Comparison of ENCODE assay signal across 15 mouse cellular contexts in genomic region chr6:83151721-83152120, GRCm38 (mm10). TPM values are rescaled to one million over a fixed set of nuclear protein-coding genes. Genes with fewer than 3 reads are reported as not detected.
DNase-seq lines count a peak whose midpoint lies in the region; ATAC-seq and TF ChIP-seq lines count a peak whose summit lies in the region.
"Had no signal": no experiment of that assay in that cellular context is flagged by ENCODE, and none has a peak within 500 bp of the region (broad histone marks: within the 10 kb centered on the region; RNA-seq: fewer than 3 reads in every experiment).

No protein-coding gene starts in this region.

- peaks cover 46% of the 10 kb centered on the region for H3K36me3 ChIP-seq in forebrain, embryonic 12.5 days (replicated peaks)
- H3K36me3 ChIP-seq in forebrain, postnatal 0 days (ENCODE audit: insufficient read depth): 0 out of 2 replicates have a peak, but pooled peaks cover 12% of the 10 kb centered on the region
- peaks cover 51% of the 10 kb centered on the region for H3K36me3 ChIP-seq in hindbrain, embryonic 12.5 days
- peaks cover 9% of the 10 kb centered on the region for H3K36me3 ChIP-seq in hindbrain, embryonic 16.5 days (ENCODE audit: control insufficient read depth, insufficient read depth, low read length)
- H3K36me3 ChIP-seq in midbrain, embryonic 12.5 days: peaks cover 53% of the 10 kb centered on the region
- no peaks in the 10 kb centered on the region; the same call in 1 of the 2 replicates for H3K36me3 ChIP-seq in forebrain, embryonic 11.5 days (ENCODE audit: control insufficient read depth, insufficient read depth, low read length)

- TF ChIP-seq CTCF in forebrain, postnatal 0 days (IDR thresholded peaks at IDR 0.05; ENCODE audit: low read depth): no peak

- no peak for DNase-seq in forebrain, postnatal 0 days
- DNase-seq in ZHBTc4 (ENCODE audit: low read depth, low spot score): peak; percentile 60
- DNase-seq in gastrocnemius, postnatal 25 days: no peak
- DNase-seq in forebrain, embryonic 11.5 days (ENCODE audit: low spot score): no peak
- DNase-seq: adrenal gland, adult 8-10 months; cerebellum, postnatal 36 days; heart, postnatal 36 days; layer of hippocampus, postnatal 36 days; liver, embryonic 13.5 days had no signal

- H3K4me3 ChIP-seq in forebrain, embryonic 12.5 days (replicated peaks): no peak overlapping the region
- no peak overlapping the region for H3K4me3 ChIP-seq in forebrain, postnatal 0 days (ENCODE audit: low read depth, low read length)
- no peak overlapping the region for H3K4me3 ChIP-seq in hindbrain, embryonic 12.5 days
- no peak overlapping the region for H3K4me3 ChIP-seq in hindbrain, embryonic 16.5 days (ENCODE audit: low read length)
- no peak overlapping the region for H3K4me3 ChIP-seq in midbrain, embryonic 12.5 days
- H3K4me3 ChIP-seq in forebrain, embryonic 11.5 days (ENCODE audit: low read depth, low read length): no peak overlapping the region
- H3K4me3 ChIP-seq: liver, embryonic 13.5 days had no signal

- H3K4me2 ChIP-seq in forebrain, embryonic 12.5 days: no peak overlapping the region
- no peak overlapping the region for H3K4me2 ChIP-seq in forebrain, postnatal 0 days (ENCODE audit: low read depth)
- no peak overlapping the region for H3K4me2 ChIP-seq in hindbrain, embryonic 12.5 days (replicated peaks)
- no peak overlapping the region for H3K4me2 ChIP-seq in hindbrain, embryonic 16.5 days (ENCODE audit: low read length)
- no peak overlapping the region for H3K4me2 ChIP-seq in midbrain, embryonic 12.5 days (replicated peaks)
- no peak overlapping the region for H3K4me2 ChIP-seq in forebrain, embryonic 11.5 days (ENCODE audit: low read depth, low read length, severe bottlenecking)
- H3K4me2 ChIP-seq: liver, embryonic 13.5 days had no signal

- H3K27me3 ChIP-seq in forebrain, embryonic 12.5 days: no peaks in the 10 kb centered on the region
- H3K27me3 ChIP-seq in forebrain, postnatal 0 days (ENCODE audit: insufficient read depth, low read length): no peaks in the 10 kb centered on the region
- H3K27me3 ChIP-seq in hindbrain, embryonic 12.5 days: no peaks in the 10 kb centered on the region
- no peaks in the 10 kb centered on the region for H3K27me3 ChIP-seq in hindbrain, embryonic 16.5 days (replicated peaks; ENCODE audit: control insufficient read depth, insufficient read depth, low read length)
- H3K27me3 ChIP-seq in midbrain, embryonic 12.5 days: no peaks in the 10 kb centered on the region
- no peaks in the 10 kb centered on the region for H3K27me3 ChIP-seq in forebrain, embryonic 11.5 days (ENCODE audit: control insufficient read depth, insufficient read depth, low read length)
- H3K27me3 ChIP-seq: CH12.LX had no signal

- no peak for ATAC-seq in forebrain, embryonic 12.5 days (ENCODE audit: low FRiP score)
- no peak for ATAC-seq in forebrain, postnatal 0 days
- no peak for ATAC-seq in hindbrain, embryonic 12.5 days (ENCODE audit: low FRiP score)
- ATAC-seq in hindbrain, embryonic 16.5 days: no peak
- ATAC-seq in midbrain, embryonic 12.5 days (ENCODE audit: low FRiP score, low read depth): no peak
- no peak for ATAC-seq in forebrain, embryonic 11.5 days (replicated peaks; ENCODE audit: low FRiP score)

- H3K4me1 ChIP-seq in forebrain, embryonic 12.5 days: peaks cover 30% of the 10 kb centered on the region
- H3K4me1 ChIP-seq in forebrain, postnatal 0 days (ENCODE audit: insufficient read depth): 0 out of 2 replicates have a peak, but pooled peaks cover 8% of the 10 kb centered on the region
- H3K4me1 ChIP-seq in hindbrain, embryonic 12.5 days: peaks cover 29% of the 10 kb centered on the region
- peaks cover 9% of the 10 kb centered on the region for H3K4me1 ChIP-seq in hindbrain, embryonic 16.5 days (ENCODE audit: control insufficient read depth, insufficient read depth, low read depth, low read length)
- peaks cover 34% of the 10 kb centered on the region for H3K4me1 ChIP-seq in midbrain, embryonic 12.5 days
- H3K4me1 ChIP-seq in forebrain, embryonic 11.5 days (replicated peaks; ENCODE audit: control insufficient read depth, insufficient read depth, low read length): peaks cover 6% of the 10 kb centered on the region; the same call in 1 of the 2 replicates

- 0 out of 2 replicates have a peak overlapping the region, but pooled peaks have one; percentile 0 for H3K27ac ChIP-seq in forebrain, embryonic 12.5 days
- no peak overlapping the region for H3K27ac ChIP-seq in forebrain, postnatal 0 days (ENCODE audit: low read depth, low read length)
- peak overlapping the region; percentile 44; the same call in 1 of the 2 replicates for H3K27ac ChIP-seq in hindbrain, embryonic 12.5 days
- H3K27ac ChIP-seq in hindbrain, embryonic 16.5 days (ENCODE audit: low read depth, low read length): no peak overlapping the region
- no peak overlapping the region for H3K27ac ChIP-seq in midbrain, embryonic 12.5 days (replicated peaks)
- no peak overlapping the region for H3K27ac ChIP-seq in forebrain, embryonic 11.5 days (ENCODE audit: low read depth, low read length)
- H3K27ac ChIP-seq: liver, embryonic 13.5 days had no signal

- H3K9me3 ChIP-seq in forebrain, embryonic 12.5 days: no peaks in the 10 kb centered on the region
- no peaks in the 10 kb centered on the region for H3K9me3 ChIP-seq in forebrain, postnatal 0 days (ENCODE audit: low read length)
- H3K9me3 ChIP-seq in hindbrain, embryonic 12.5 days (replicated peaks): no peaks in the 10 kb centered on the region
- H3K9me3 ChIP-seq in hindbrain, embryonic 16.5 days (ENCODE audit: control insufficient read depth, low read length): no peaks in the 10 kb centered on the region
- H3K9me3 ChIP-seq in midbrain, embryonic 12.5 days: no peaks in the 10 kb centered on the region
- H3K9me3 ChIP-seq in forebrain, embryonic 11.5 days (ENCODE audit: control insufficient read depth, low read length): no peaks in the 10 kb centered on the region
- H3K9me3 ChIP-seq: liver, embryonic 13.5 days had no signal

- 27% methylated on average over 8 of the region's 8 CpGs for WGBS in forebrain, embryonic 12.5 days
- 31% methylated on average over 8 of the region's 8 CpGs for WGBS in forebrain, postnatal 0 days
- 20% methylated on average over 8 of the region's 8 CpGs for WGBS in hindbrain, embryonic 12.5 days
- WGBS in hindbrain, embryonic 16.5 days: 26% methylated on average over 8 of the region's 8 CpGs
- 24% methylated on average over 8 of the region's 8 CpGs for WGBS in midbrain, embryonic 12.5 days
- WGBS in forebrain, embryonic 11.5 days: 32% methylated on average over 8 of the region's 8 CpGs

- peak overlapping the region; percentile 38; the same call in 1 of the 2 replicates for H3K9ac ChIP-seq in forebrain, embryonic 12.5 days
- H3K9ac ChIP-seq in forebrain, postnatal 0 days: no peak overlapping the region
- H3K9ac ChIP-seq in hindbrain, embryonic 12.5 days: peak overlapping the region; percentile 29
- no peak overlapping the region; the same call in 1 of the 2 replicates for H3K9ac ChIP-seq in hindbrain, embryonic 16.5 days (ENCODE audit: low read depth, low read length)
- H3K9ac ChIP-seq in midbrain, embryonic 12.5 days (replicated peaks): 0 out of 2 replicates have a peak overlapping the region, but pooled peaks have one; percentile 11
- H3K9ac ChIP-seq in forebrain, embryonic 11.5 days (ENCODE audit: low read length): no peak overlapping the region
- H3K9ac ChIP-seq: liver, embryonic 13.5 days had no signal

RNA-seq across cellular contexts. Expression of gene Wdr54, which starts 4.5 kb away (rescaled TPM):
- polyA plus RNA-seq in forebrain, embryonic 12.5 days (2016; fragmentation: Nextera tagmentation; extraction: Ambion mirVana): 12.5 and 15.4 TPM in 2 replicates
- 11.1 and 13.4 TPM in 2 replicates for total RNA-seq in forebrain, postnatal 0 days (2014; rRNA removed)
- 19.7 and 24.1 TPM in 2 replicates for polyA plus RNA-seq in forebrain, postnatal 0 days (2015; fragmentation: Nextera tagmentation; extraction: Ambion mirVana)
- 11.2 and 11.5 TPM in 2 replicates for polyA plus RNA-seq in hindbrain, embryonic 12.5 days (2016; fragmentation: Nextera tagmentation; extraction: Ambion mirVana)
- polyA plus RNA-seq in hindbrain, embryonic 16.5 days (2015; fragmentation: Nextera tagmentation; extraction: Ambion mirVana): 19.3 and 21.1 TPM in 2 replicates
- 11.2 and 13.3 TPM in 2 replicates for polyA plus RNA-seq in midbrain, embryonic 12.5 days (2016; fragmentation: Nextera tagmentation; extraction: Ambion mirVana)
- total RNA-seq in gastrocnemius, postnatal 25 days (2021): 1 to 10 TPM; 1.2 to 1.4 TPM
- 12.6 and 15.6 TPM in 2 replicates for polyA plus RNA-seq in forebrain, embryonic 11.5 days (2014; fragmentation: Nextera tagmentation; extraction: Ambion mirVana)

RNA-seq across cellular contexts. Expression of gene 1700003E16Rik, which starts 4.5 kb away (rescaled TPM):
- 1.8 and 2.7 TPM in 2 replicates for polyA plus RNA-seq in forebrain, embryonic 12.5 days (2016; fragmentation: Nextera tagmentation; extraction: Ambion mirVana)
- total RNA-seq in forebrain, postnatal 0 days (2014; rRNA removed): 17.0 and 17.5 TPM in 2 replicates
- polyA plus RNA-seq in forebrain, postnatal 0 days (2015; fragmentation: Nextera tagmentation; extraction: Ambion mirVana): 13.9 and 18.3 TPM in 2 replicates
- polyA plus RNA-seq in hindbrain, embryonic 12.5 days (2016; fragmentation: Nextera tagmentation; extraction: Ambion mirVana): 4.4 and 5.2 TPM in 2 replicates
- 11.0 and 12.9 TPM in 2 replicates for polyA plus RNA-seq in hindbrain, embryonic 16.5 days (2015; fragmentation: Nextera tagmentation; extraction: Ambion mirVana)
- 2.6 and 2.7 TPM in 2 replicates for polyA plus RNA-seq in midbrain, embryonic 12.5 days (2016; fragmentation: Nextera tagmentation; extraction: Ambion mirVana)
- not detected for total RNA-seq in gastrocnemius, postnatal 25 days (2021)
- 1.2 and 1.9 TPM in 2 replicates for polyA plus RNA-seq in forebrain, embryonic 11.5 days (2014; fragmentation: Nextera tagmentation; extraction: Ambion mirVana)
- total RNA-seq: megakaryocyte progenitor cell, adult 5-6 weeks had no signal

RNA-seq across cellular contexts. Expression of gene Dctn1, which starts 14.0 kb away (rescaled TPM):
- polyA plus RNA-seq in forebrain, embryonic 12.5 days (2016; fragmentation: Nextera tagmentation; extraction: Ambion mirVana): 128 and 137 TPM in 2 replicates
- 97.3 and 126 TPM in 2 replicates for total RNA-seq in forebrain, postnatal 0 days (2014; rRNA removed)
- polyA plus RNA-seq in forebrain, postnatal 0 days (2015; fragmentation: Nextera tagmentation; extraction: Ambion mirVana): 132 and 152 TPM in 2 replicates
- polyA plus RNA-seq in hindbrain, embryonic 12.5 days (2016; fragmentation: Nextera tagmentation; extraction: Ambion mirVana): 158 and 168 TPM in 2 replicates
- 155 and 167 TPM in 2 replicates for polyA plus RNA-seq in hindbrain, embryonic 16.5 days (2015; fragmentation: Nextera tagmentation; extraction: Ambion mirVana)
- polyA plus RNA-seq in midbrain, embryonic 12.5 days (2016; fragmentation: Nextera tagmentation; extraction: Ambion mirVana): 148 and 156 TPM in 2 replicates
- 100 to 1,000 TPM; 118 to 126 TPM for total RNA-seq in gastrocnemius, postnatal 25 days (2021)
- 99.6 and 104 TPM in 2 replicates for polyA plus RNA-seq in forebrain, embryonic 11.5 days (2014; fragmentation: Nextera tagmentation; extraction: Ambion mirVana)

RNA-seq across cellular contexts. Expression of gene Rtkn, which starts 16.5 kb away (rescaled TPM):
- polyA plus RNA-seq in forebrain, embryonic 12.5 days (2016; fragmentation: Nextera tagmentation; extraction: Ambion mirVana): 19.9 and 20.1 TPM in 2 replicates
- total RNA-seq in forebrain, postnatal 0 days (2014; rRNA removed): 17.1 and 19.4 TPM in 2 replicates
- polyA plus RNA-seq in forebrain, postnatal 0 days (2015; fragmentation: Nextera tagmentation; extraction: Ambion mirVana): 7.9 and 8.1 TPM in 2 replicates
- 40.7 and 42.6 TPM in 2 replicates for polyA plus RNA-seq in hindbrain, embryonic 12.5 days (2016; fragmentation: Nextera tagmentation; extraction: Ambion mirVana)
- polyA plus RNA-seq in hindbrain, embryonic 16.5 days (2015; fragmentation: Nextera tagmentation; extraction: Ambion mirVana): 18.9 and 20.3 TPM in 2 replicates
- polyA plus RNA-seq in midbrain, embryonic 12.5 days (2016; fragmentation: Nextera tagmentation; extraction: Ambion mirVana): 31.9 and 39.5 TPM in 2 replicates
- 10 to 100 TPM in 1 of 2 experiments, 1 to 10 TPM in 1; 7.9 to 14.4 TPM for total RNA-seq in gastrocnemius, postnatal 25 days (2021)
- polyA plus RNA-seq in forebrain, embryonic 11.5 days (2014; fragmentation: Nextera tagmentation; extraction: Ambion mirVana): 17.8 and 23.0 TPM in 2 replicates

RNA-seq across cellular contexts. Expression of gene Ino80b, which starts 26.5 kb away (rescaled TPM):
- 19.0 and 20.6 TPM in 2 replicates for polyA plus RNA-seq in forebrain, embryonic 12.5 days (2016; fragmentation: Nextera tagmentation; extraction: Ambion mirVana)
- total RNA-seq in forebrain, postnatal 0 days (2014; rRNA removed): 40.1 and 44.5 TPM in 2 replicates
- polyA plus RNA-seq in forebrain, postnatal 0 days (2015; fragmentation: Nextera tagmentation; extraction: Ambion mirVana): 14.9 and 15.3 TPM in 2 replicates
- polyA plus RNA-seq in hindbrain, embryonic 12.5 days (2016; fragmentation: Nextera tagmentation; extraction: Ambion mirVana): 19.6 and 19.9 TPM in 2 replicates
- polyA plus RNA-seq in hindbrain, embryonic 16.5 days (2015; fragmentation: Nextera tagmentation; extraction: Ambion mirVana): 13.5 and 14.7 TPM in 2 replicates
- 18.4 and 19.4 TPM in 2 replicates for polyA plus RNA-seq in midbrain, embryonic 12.5 days (2016; fragmentation: Nextera tagmentation; extraction: Ambion mirVana)
- 10 to 100 TPM in 1 of 2 experiments, 1 to 10 TPM in 1; 4.8 to 14.0 TPM for total RNA-seq in gastrocnemius, postnatal 25 days (2021)
- 20.0 and 27.7 TPM in 2 replicates for polyA plus RNA-seq in forebrain, embryonic 11.5 days (2014; fragmentation: Nextera tagmentation; extraction: Ambion mirVana)

Comparison
In these comparisons a context has a peak if more than half of its experiments do, and no peak if none do; other contexts are left out.
1. H3K27ac ChIP-seq: peak in forebrain, embryonic 12.5 days (single experiment) and hindbrain, embryonic 12.5 days (single experiment); none in forebrain, postnatal 0 days (single experiment), hindbrain, embryonic 16.5 days (single experiment), midbrain, embryonic 12.5 days (single experiment) and forebrain, embryonic 11.5 days (single experiment).
2. H3K9ac ChIP-seq: peak in forebrain, embryonic 12.5 days (single experiment), hindbrain, embryonic 12.5 days (single experiment) and midbrain, embryonic 12.5 days (single experiment); none in forebrain, postnatal 0 days (single experiment), hindbrain, embryonic 16.5 days (single experiment) and forebrain, embryonic 11.5 days (single experiment).